Mouse (Mus musculus) heart, postnatal 10 days (tissue): ENCODE results near the gene Srr. TPM values are rescaled to one million over a fixed set of nuclear protein-coding genes. Genes with fewer than 3 reads are reported as not detected.

Experiments
- DNase-seq, 2 experiments: peaks; one replicate each; pipeline ENCODE4 v3.0.0; 2021
- intact Hi-C: fragments of 180-260 bp; cut with DNase I; formaldehyde crosslinking; loops from one replicate; pipeline ENCODE4 v1.15.1; 2025
- total RNA-seq, 2 experiments: library from RNA; stranded (reverse); gene quantifications; 2 replicates each; pipeline ENCODE4 v1.2.3; 2021

The Srr gene
- total RNA-seq, 2 experiments from 2014 or later = 33.2 to 34.5 TPM

DNA sequence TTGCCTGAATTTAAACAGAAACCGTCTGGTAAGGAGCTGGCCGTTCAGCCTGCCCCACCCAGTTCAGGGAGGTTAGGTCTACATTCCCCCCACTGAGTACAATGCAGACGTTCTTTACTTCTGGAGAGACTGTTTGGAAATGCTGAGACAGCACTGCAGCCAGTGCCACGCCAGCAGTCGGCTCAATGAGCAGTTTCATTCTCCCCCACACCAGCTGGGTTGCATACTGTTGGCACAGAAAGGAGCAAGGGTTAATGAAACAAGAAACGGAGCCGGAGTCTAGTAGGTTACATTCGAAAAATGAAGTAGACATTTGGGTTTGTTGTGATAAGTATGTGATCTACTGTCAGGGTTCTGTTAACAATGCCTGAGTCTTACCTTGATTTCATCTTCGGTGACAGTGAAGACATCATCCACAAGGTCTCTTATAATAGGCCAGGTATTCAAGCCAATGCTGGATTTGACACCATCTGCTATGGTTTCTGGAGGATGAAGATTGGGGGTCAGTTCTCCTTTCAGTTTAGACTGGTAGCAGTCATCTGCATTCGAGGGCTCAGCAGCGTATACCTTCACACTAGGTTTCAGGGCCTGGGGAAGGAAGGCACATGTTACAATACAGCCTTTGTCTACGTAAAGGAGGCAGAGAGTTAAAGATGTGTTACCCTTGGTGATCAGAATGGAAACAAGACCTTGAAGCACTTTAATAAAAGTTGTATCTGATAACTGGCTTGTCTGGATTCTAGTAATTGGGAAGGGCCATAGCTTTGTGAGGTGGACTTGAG, 16.9 kb downstream of the Srr start:
- no peak for DNase-seq
- intact Hi-C loops = no loop called here

GRCm38 (mm10) chr11:74907850-74908249, 17.9 kb downstream of the Srr start:
- intact Hi-C loops = no loop called here
- no peak for DNase-seq

DNA sequence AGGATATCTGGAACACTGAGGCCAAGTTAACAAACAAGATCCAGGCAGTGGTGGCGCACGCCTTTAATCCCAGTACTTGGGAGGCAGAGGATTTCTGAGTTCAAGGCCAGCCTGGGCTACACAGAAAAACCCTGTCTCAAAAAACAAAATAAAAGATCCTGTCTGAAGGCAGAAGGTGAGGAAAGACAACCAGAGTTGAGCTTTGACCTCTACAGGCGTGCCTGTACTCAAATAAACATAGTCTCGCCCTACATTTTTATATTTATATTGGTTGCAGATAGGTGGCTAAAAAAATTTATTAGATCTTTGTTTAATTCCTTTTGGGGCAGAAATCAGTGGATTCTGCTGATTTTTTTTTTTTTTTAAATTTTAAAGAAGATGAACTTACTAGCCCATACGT, 23.3 kb downstream of the Srr start:
- no peak for DNase-seq
- intact Hi-C loops = no loop called here

DNA sequence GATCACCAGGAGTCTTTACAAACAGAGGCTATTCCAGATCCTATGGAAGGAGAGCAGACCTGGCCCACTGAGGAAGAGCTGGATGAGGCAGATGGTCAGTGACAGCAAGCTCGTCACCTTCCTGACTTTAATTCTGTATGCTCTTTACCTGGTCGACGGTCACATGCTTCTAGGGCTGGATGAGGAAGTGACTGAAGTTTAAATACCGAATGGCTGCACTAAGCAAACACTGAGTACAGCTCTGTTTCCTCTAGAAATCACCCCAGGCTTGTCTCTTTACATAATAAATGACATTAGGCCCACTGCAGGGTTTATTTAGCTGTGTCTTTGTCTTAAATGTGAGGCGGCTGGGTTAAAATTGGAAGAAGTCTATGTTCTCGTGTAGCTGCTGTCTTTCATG, 24.2 kb downstream of the Srr start:
- DNase-seq = no peak
- intact Hi-C loops = no loop called here

DNA sequence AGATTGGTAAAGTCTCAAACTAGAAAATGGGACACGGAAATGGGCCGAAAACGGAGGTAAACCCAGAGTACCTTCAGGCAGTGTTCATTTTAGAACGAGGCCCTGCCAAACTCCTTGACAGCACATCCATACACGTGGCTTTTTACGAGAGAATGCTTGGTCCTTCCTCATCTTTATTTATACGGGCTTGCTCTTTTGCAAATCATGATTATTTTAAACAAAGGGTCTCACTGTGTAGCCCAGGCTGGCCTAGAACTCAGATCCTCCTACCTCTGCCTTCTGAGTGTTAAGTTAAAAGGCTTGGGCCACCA, 27.3 kb downstream of the Srr start:
- DNase-seq = no peak
- intact Hi-C loops = no loop called here

- peak; percentile 94 for DNase-seq
- intact Hi-C loops = loop anchor here (1.0 kb wide), 1 partner anchor 28 kb away; no protein-coding TSS in a partner anchor
These were observed 27.9 kb downstream of the Srr start, which contains the start of gene Tsr1 for GRCm38 (mm10) chr11:74897678-74898516. TSS of gene Tsr1 (plus strand) at chr11:74898071.

- peak; percentile 74 to 77 for DNase-seq
- intact Hi-C loops = loop anchor here (1.0 kb wide), 1 partner anchor 29 kb away; no protein-coding TSS in a partner anchor
These were observed 28.7 kb downstream of the Srr start, which contains the start of gene Sgsm2 for GRCm38 (mm10) chr11:74896901-74897677. TSS of gene Sgsm2 (minus strand) at chr11:74897060.

DNA sequence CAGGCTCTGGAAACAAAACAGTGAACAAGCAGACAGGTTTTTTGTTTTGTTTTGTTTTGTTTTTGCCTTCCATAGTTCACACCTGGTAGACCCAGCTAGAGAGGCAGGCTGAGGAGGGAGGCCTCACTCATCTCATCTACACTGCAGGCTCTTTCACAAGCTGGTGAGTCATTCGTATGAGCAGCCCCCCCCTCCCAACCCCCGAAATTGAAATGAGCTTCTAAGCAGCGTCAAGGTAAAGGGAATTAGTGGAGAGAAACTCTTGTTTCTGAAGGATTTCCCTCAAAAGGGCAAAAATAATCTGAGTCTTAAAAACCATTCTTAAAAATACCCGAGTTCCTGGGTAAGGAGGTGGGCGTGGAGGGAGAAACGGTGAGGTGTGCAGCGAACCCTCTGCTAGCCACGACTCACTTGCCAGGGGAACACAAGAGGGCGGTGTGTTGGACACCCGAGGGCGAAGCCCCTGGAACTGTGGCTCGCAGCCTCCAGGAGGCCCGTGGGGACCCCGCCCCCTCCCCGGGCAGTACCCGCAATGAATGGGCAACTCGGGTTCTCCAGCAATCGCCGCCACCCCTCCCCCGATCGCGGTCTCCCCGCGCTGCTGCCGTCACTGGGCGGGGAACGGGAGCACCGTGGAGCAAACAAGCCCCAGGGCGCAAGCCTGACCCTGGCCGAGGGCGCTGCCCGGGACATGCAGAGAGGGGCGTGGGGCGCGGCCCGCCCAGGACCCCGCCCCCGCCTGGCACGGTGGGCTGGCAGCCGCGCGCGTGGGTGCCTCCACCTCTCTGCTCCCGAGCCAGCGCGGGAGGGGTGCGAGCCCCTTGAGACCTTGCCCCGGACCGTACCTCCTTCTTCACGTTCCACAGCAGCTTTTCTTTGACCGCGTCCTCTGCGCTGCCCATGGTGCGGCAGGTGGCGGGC, 29.5 kb downstream of the Srr start:
- peak; percentile 67 to 68 for DNase-seq
- intact Hi-C loops = no loop called here

- DNase-seq = peak in 1 of 2 experiments; percentile 17
These were observed 31.1 kb downstream of the Srr start for GRCm38 (mm10) chr11:74894619-74895018.

DNA sequence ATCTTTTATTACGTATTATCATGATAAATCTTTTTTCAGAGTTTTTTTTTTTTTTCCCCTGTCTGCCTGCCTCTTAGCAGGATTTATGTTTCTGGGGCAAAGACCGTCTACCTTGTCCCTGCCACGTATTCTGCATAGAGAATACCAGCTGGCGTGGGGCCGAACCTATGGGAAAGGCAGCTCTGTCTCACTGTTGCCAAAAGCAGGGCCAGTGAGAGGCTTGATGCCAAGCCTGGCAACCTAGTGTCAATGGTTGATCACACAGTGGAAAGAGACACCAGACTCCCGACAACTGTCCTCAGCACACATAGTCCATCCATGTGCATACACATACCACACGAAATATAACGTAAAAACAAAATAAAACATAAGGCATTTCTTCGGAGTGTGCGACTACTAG, 42.6 kb downstream of the Srr start:
- intact Hi-C loops = no loop called here

More at GRCm38 (mm10) chr11:74894619-74895018, 31.1 kb downstream of the Srr start:
- intact Hi-C loops = no loop called here

DNA sequence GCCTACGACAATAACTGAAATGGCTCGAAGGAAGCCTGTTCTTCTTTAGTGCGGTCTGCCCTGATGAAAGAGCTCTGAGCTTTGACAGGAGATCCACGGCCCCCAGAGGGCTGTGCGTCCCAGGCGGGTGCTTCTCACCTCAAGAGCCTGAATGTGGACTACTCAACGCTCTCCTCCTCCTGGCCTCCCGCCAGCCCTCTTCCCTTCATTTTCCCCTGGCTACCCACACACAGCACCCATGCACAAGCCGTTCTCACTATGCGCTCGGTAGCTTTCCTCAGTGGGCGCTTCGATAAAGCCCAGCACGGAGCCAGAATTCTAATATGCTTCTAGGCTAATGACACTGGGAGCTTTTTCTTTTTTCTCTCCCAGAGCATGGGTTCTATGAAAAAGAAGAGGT, 43.8 kb downstream of the Srr start:
- intact Hi-C loops = no loop called here
- DNase-seq = no peak

More for the DNA sequence above, 42.6 kb downstream of the Srr start:
- no peak for DNase-seq

DNA sequence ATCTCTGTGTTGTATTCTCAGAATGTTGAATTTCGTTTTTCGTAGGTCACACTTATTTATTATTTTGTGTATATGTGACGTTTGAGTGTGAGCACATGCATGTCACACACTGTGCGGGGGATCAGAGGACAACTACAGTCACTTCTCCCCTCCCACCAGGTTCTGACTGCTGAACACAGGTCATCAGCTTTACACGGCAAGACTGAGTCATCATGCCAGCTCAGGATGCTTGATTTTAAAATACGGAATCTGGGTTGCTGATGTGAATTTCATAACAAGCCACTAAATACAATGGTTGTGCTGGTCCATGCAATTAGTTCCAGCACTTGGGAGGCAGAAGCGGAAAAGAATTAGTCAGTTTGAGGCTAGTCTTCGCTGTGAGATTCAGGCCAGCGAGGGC, 44.7 kb downstream of the Srr start:
- DNase-seq = no peak
- intact Hi-C loops = no loop called here

- DNase-seq = peak; percentile 67 to 71
- intact Hi-C loops = no loop called here
These were observed 48.9 kb downstream of the Srr start for GRCm38 (mm10) chr11:74876801-74877200.

DNA sequence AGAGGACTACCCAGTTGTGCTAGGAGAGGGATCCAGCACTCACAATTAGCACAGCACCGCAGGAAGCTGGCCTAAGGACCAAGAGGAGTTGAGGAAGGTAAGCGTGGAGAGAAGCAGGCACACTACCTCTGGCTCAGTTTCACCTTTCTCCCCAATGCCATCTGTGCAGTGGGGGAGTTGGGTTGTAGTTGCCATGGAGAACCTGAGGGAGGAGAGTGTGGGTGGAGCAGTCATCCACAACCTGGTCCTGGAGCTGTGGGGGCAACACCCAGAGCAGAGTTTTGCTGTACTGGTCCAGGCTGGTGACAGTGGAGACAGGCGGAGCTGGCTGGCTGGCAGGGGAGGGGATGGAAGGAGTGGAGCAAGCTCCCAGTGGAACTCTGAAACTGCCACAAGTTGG, 51.1 kb downstream of the Srr start:
- intact Hi-C loops = no loop called here
- no peak for DNase-seq

- intact Hi-C loops = no loop called here
- peak; percentile 34 to 37 for DNase-seq
These were observed 54.6 kb downstream of the Srr start for GRCm38 (mm10) chr11:74870991-74871622.

DNA sequence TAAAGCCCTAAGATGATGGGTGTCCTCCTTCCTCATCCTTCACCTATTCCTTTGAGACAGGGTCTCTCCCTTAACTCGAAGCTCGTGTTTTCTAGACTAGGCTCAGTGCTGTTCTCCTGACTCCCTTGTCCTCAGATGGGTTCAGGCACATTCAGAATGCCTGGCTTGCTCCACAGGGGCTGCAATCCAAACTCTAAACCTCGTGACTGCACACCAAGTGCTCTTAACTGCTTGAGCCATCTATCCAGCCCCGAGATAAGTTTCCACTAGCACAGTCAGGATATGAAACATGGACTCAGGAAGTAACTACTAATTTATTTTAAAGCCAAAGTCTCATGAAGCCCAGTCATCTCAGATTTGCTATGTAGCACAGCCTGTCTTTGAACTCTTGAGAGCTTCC, 55.2 kb downstream of the Srr start:
- intact Hi-C loops = no loop called here
- DNase-seq = no peak

DNA sequence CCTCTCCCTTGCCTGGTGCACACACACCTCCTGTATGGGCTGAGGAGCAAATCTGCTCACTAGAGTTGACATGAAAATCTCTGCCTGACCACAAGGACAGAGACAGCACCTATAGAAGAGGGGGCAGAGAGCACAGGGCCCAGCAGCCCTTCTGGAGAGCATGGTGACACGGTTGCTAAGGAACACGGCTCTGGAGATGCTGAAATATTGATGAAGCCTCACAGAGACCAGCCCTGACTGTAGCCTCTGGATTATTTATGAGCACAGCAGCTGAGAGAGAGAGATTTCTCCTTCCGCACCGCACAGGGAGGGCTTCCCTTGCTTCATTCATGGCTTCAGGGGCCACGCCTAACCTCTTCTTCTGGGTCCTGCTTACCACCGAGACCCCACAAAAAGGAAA, 56.1 kb downstream of the Srr start:
- no peak for DNase-seq
- intact Hi-C loops = no loop called here

DNA sequence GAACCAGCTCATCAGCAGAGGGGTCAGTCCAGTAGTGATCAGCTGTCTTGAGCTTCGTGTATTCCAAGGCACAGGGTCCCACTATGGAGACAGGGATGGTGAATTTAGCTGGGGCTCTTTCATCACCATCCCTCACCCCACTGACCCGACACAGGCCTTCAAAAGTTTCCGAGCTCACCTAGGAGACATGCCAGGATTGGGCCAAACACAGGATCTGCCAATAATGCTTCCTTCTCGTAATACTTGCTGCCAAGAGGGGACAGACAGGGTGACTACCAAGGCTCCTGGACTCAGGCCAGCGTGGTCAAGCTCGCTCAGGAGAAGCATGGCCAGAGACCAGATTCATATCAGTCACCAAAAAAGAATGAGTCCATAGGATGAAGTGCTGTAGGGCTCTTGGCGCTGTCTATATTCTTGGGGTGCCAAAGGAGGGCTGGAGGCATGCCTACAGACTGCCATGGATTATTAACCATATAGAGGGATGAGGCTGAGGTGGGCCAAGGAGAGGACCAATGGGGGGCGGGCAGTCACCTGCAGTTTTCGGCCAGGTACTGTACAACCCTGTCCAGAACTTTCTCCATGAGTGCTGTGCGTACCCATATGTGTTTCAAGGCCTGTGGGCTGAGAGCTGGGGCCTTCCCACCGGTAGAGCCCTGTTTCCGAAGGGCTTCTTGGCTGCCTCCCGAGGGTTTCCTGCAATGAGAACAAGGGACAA, 57.5 kb downstream of the Srr start:
- DNase-seq = no peak

GRCm38 (mm10) chr11:74867181-74867580, 58.6 kb downstream of the Srr start:
- DNase-seq = peak; percentile 88 to 92
- intact Hi-C loops = no loop called here

More for the DNA sequence above, 57.5 kb downstream of the Srr start:
- intact Hi-C loops = no loop called here
